Mouse (Mus musculus): ENCODE data around the gene Pim2. TPM values are rescaled to one million over a fixed set of nuclear protein-coding genes. Genes with fewer than 3 reads are reported as not detected.

The Pim2 gene
- 10 to 100 TPM; 55.3 to 57.3 TPM for total RNA-seq (2021)

- DNase-seq (ENCODE audit: low spot score in 2 of 2) = peak; percentile 82 to 87
- intact Hi-C loops (cut with DNase I) = loop anchor here (5.0 kb wide), 1 partner anchor 36 kb away; the partner anchor contains the start of gene Otud5
Observed at GRCm38 (mm10) chrX:7878007-7878419, at the start of gene Pim2. Gene Pim2 (plus strand): TSS chrX:7878262.

- intact Hi-C loops (cut with DNase I) = no loop called here
- no peak for DNase-seq (ENCODE audit: low spot score in 2 of 2)
Observed at GRCm38 (mm10) chrX:7837146-7837545, 40.9 kb upstream of the Pim2 start.

- DNase-seq (ENCODE audit: low spot score in 2 of 2) = no peak
Observed at GRCm38 (mm10) chrX:7840842-7841162, 37.3 kb upstream of the Pim2 start.

GRCm38 (mm10) chrX:7841163-7842162 lies 36.6 kb upstream of the Pim2 start, which contains the start of gene Otud5:
Gene Otud5 (plus strand): TSS chrX:7841364.
- intact Hi-C loops (cut with DNase I) = loop anchor here (5.0 kb wide), 1 partner anchor 36 kb away; the partner anchor contains the start of gene Pim2
- DNase-seq (ENCODE audit: low spot score in 2 of 2) = peak; percentile 92 to 97

More at GRCm38 (mm10) chrX:7840842-7841162, 37.3 kb upstream of the Pim2 start:
- intact Hi-C loops (cut with DNase I) = loop anchor here (5.0 kb wide), 1 partner anchor 36 kb away; the partner anchor contains the start of gene Pim2

- intact Hi-C loops (cut with DNase I) = loop anchor here (5.0 kb wide), 1 partner anchor 35 kb away; the partner anchor contains the start of gene Pim2
- peak in 1 of 2 experiments; percentile 12 for DNase-seq (ENCODE audit: low spot score in 2 of 2)
Observed at GRCm38 (mm10) chrX:7842318-7842717, 35.7 kb upstream of the Pim2 start.

GRCm38 (mm10) chrX:7847845-7848244 lies 30.2 kb upstream of the Pim2 start:
- peak in 1 of 2 experiments; percentile 14 for DNase-seq (ENCODE audit: low spot score in 2 of 2)
- intact Hi-C loops (cut with DNase I) = no loop called here

GRCm38 (mm10) chrX:7854578-7854977 lies 23.5 kb upstream of the Pim2 start:
- intact Hi-C loops (cut with DNase I) = no loop called here
- peak; percentile 20 to 42 for DNase-seq (ENCODE audit: low spot score in 2 of 2)

- no peak for DNase-seq (ENCODE audit: low spot score in 2 of 2)
- intact Hi-C loops (cut with DNase I) = no loop called here
Observed at GRCm38 (mm10) chrX:7859191-7859753, 18.8 kb upstream of the Pim2 start.

GRCm38 (mm10) chrX:7863181-7863580 lies 14.9 kb upstream of the Pim2 start:
- intact Hi-C loops (cut with DNase I) = no loop called here
- DNase-seq (ENCODE audit: low spot score in 2 of 2) = no peak

GRCm38 (mm10) chrX:7864551-7864950 lies 13.5 kb upstream of the Pim2 start:
- intact Hi-C loops (cut with DNase I) = no loop called here
- DNase-seq (ENCODE audit: low spot score in 2 of 2) = no peak

- DNase-seq (ENCODE audit: low spot score in 2 of 2) = no peak
- intact Hi-C loops (cut with DNase I) = no loop called here
Observed at GRCm38 (mm10) chrX:7865343-7865742, 12.7 kb upstream of the Pim2 start.

- intact Hi-C loops (cut with DNase I) = no loop called here
- DNase-seq (ENCODE audit: low spot score in 2 of 2) = no peak
Observed at GRCm38 (mm10) chrX:7865786-7866185, 12.3 kb upstream of the Pim2 start.

- intact Hi-C loops (cut with DNase I) = no loop called here
- no peak for DNase-seq (ENCODE audit: low spot score in 2 of 2)
Observed at GRCm38 (mm10) chrX:7867141-7867540, 10.9 kb upstream of the Pim2 start.

GRCm38 (mm10) chrX:7868506-7868905 lies 9.6 kb upstream of the Pim2 start:
- intact Hi-C loops (cut with DNase I) = no loop called here
- no peak for DNase-seq (ENCODE audit: low spot score in 2 of 2)

GRCm38 (mm10) chrX:7869826-7870225 lies 8.2 kb upstream of the Pim2 start:
- no peak for DNase-seq (ENCODE audit: low spot score in 2 of 2)
- intact Hi-C loops (cut with DNase I) = no loop called here

GRCm38 (mm10) chrX:7878495-7878894 lies 433 bp downstream of the Pim2 start:
- intact Hi-C loops (cut with DNase I) = loop anchor here (5.0 kb wide), 1 partner anchor 36 kb away; the partner anchor contains the start of gene Otud5

GRCm38 (mm10) chrX:7879819-7880218 lies 1.8 kb downstream of the Pim2 start:
- intact Hi-C loops (cut with DNase I) = loop anchor here (5.0 kb wide), 1 partner anchor 38 kb away; the partner anchor contains the start of gene Otud5

More at GRCm38 (mm10) chrX:7878495-7878894, 433 bp downstream of the Pim2 start:
- peak; percentile 26 to 28 for DNase-seq (ENCODE audit: low spot score in 2 of 2)

GRCm38 (mm10) chrX:7883841-7884567 lies 5.9 kb downstream of the Pim2 start, which contains the start of gene Slc35a2:
Gene Slc35a2 (plus strand): TSS chrX:7884028.
- peak; percentile 78 to 89 for DNase-seq (ENCODE audit: low spot score in 2 of 2)
- intact Hi-C loops (cut with DNase I) = no loop called here

More at GRCm38 (mm10) chrX:7879819-7880218, 1.8 kb downstream of the Pim2 start:
- DNase-seq (ENCODE audit: low spot score in 2 of 2) = peak; percentile 60 to 80

GRCm38 (mm10) chrX:7898211-7898610 lies 20.1 kb downstream of the Pim2 start:
- DNase-seq (ENCODE audit: low spot score in 2 of 2) = no peak
- intact Hi-C loops (cut with DNase I) = no loop called here

All from left cerebral cortex, postnatal 25 days (tissue).